Mouse (Mus musculus): ENCODE results near the gene Spam1.

The Spam1 gene

DNA sequence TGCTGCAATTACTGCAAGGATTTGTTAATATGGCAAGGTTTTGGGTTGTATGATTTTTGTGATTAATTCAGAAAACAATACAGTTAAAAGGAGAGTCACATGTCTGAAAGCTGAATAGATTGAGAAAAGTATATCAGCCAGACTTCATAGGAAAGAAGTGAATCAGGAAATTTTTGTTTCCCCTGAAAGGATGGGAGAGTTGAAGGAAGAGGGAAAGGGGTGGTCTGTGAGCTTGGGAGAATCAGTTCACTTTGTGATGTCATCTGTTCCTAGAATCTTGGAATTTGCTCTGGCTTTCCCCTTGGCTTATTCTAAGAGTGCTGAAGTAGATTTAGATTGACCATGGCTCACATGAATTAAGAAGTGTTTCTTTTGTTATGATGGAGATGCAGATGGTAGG, at the start of gene Spam1:
Gene Spam1, plus strand, starts transcription at position 301 of the 400 bp plus-strand sequence.
- no peak for DNase-seq (ENCODE audit: low read depth)

DNA sequence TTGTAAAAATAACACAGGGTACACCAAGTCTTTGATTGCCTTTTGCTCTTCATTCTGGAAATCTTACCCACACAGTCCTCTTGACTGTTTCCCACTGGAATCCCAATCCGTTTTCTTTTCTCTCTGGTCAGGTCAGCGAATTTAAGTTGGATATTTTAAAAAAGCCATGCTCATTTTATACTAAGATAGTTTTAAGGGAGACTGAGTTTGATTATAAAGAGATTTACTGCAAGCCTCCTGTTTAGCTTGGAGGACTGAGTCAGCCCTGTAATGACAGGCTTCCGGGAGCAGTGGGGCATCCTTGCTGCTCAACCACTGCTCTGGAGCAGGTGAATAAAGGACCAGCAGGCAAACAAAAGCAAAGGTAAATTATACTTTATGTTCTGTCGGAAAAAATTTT, 43.0 kb upstream of the Spam1 start, which contains the start of gene Hyal4:
Gene Hyal4, plus strand, starts transcription at position 301 of the 400 bp plus-strand sequence.
- DNase-seq (ENCODE audit: low read depth), result no peak

DNA sequence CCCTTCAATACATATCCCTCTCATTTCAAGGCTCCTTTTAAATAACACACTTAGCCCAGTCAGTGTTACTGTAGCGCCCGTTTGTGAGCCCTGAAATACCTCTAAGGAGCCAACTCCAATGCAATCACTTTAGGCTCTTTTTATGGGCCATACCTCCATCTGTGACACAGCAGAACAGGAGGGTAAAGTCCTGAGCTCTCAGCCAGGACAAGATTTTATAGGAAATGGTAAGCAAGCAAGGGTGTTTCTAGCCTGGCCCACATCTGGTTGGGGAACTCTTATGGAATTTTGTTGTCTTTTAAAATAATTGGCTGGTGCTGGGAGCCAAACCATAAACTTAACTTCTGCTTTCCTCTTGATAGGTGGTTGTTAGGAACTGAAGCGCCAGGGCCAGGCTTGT, 31.7 kb upstream of the Spam1 start:
- no peak for DNase-seq (ENCODE audit: low read depth)

- no peak for DNase-seq (ENCODE audit: low read depth)
These were observed 24.7 kb upstream of the Spam1 start for GRCm38 (mm10) chr6:24766261-24766660.

DNA sequence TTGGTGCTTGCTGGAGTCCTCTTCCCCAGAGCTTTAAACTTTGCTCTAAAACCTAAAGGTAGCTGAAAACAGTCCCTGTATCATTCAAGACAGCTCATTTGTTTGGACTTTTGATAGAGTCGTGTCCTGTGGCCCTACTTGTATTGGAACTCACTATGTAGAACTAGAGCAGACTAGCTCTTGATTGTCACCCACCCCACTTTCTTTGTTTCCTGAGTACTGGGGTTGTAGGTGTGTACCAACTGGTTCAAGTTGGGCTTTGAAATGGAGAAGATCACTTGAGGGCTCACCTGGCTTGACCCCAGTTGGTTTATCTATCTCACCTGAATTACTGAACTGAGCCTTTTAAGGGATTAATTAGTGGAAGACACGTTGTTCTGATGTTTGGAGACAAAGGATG, 11.8 kb upstream of the Spam1 start:
- DNase-seq (ENCODE audit: low read depth), result no peak

- no peak for DNase-seq (ENCODE audit: low read depth)
These were observed 31.1 kb downstream of the Spam1 start for GRCm38 (mm10) chr6:24822070-24822469.
